Mouse (Mus musculus): Measurements from ENCODE around the gene Spata31d1a.

DNA sequence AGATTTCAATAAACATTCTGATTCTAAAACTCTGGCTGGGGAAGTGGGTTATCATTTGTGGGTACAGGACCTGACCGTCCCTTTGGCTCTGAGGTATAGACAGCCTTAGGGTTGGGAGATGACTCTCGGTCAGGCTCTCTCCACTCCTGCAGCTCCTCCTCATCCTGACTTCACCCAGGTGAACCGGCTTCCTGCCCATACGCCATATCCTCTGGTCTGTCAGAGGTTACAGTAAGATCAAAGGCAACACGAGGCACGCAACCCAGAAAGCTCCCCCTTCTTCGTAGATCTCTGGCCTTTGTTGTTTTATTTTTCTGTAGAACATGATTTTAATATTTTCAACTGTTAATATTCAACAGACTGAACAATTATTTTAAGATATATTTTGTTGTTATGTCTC is 14.3 kb downstream of the Spata31d1a start:
- TF ChIP-seq GATA1 (IDR thresholded peaks at IDR 0.05; ENCODE audit: borderline replicate concordance, low read length) (no peak), FLI1 (IDR thresholded peaks at IDR 0.05; ENCODE audit: low read length) (no peak)
